Mouse (Mus musculus): ENCODE results near the gene Ntpcr. TPM values are rescaled to one million over a fixed set of nuclear protein-coding genes. Genes with fewer than 3 reads are reported as not detected.

Gene Ntpcr
- polyA plus RNA-seq, 1 experiment: 9.6 TPM

DNA sequence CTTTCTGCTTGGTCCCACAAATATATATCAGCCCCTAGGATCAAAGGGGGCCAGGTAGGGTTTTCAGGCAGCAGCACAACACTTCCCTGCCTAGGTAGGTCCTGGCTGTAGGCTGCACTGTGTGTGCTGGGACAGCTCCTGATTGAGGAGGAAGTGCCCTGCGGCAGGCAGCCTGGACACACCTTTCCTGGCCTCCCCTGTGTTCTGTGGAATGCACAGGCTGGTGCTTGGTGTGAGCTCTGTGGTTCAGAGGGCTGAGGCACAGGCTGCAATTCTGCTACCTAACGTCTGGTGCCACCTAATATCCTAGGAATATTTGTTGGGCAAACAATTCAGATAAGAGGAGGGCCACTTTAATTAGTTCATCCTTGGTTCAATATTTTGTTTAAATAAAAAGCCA, 12.1 kb downstream of the Ntpcr start:
- Histone ChIP-seq H3K4me3 (ENCODE audit: insufficient read depth, low read depth, low read length) (no peak overlapping the region), H3K27ac (replicated peaks; ENCODE audit: low read depth, low read length) (no peak overlapping the region), H3K4me1 (ENCODE audit: control insufficient read depth, insufficient read depth, insufficient read length, low read length) (no peaks in the 10 kb centered on the region)

DNA sequence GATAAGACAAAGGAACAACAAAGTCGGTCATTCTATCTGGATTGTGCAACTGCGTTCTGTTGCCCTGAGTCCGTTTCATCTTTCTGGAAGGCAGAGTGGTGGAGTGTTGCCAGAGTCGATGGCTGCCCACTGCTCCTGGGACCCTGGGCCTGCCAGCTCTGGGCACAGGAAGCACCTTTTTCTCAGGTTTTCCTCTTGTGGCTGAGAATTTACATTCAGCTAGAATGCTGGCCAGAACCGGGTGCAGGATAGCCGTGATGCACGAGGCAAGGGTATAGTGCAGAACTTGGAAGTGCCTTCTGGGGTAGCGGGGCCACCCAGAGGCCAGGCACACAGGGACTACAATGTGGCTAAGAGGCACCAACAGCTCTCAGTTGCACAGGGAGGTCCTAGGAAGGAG, 12.6 kb downstream of the Ntpcr start:
- H3K27ac ChIP-seq (replicated peaks; ENCODE audit: low read depth, low read length): no peak overlapping the region
- no peak overlapping the region for H3K4me3 ChIP-seq (ENCODE audit: insufficient read depth, low read depth, low read length)
- H3K4me1 ChIP-seq (ENCODE audit: control insufficient read depth, insufficient read depth, insufficient read length, low read length): no peaks in the 10 kb centered on the region

DNA sequence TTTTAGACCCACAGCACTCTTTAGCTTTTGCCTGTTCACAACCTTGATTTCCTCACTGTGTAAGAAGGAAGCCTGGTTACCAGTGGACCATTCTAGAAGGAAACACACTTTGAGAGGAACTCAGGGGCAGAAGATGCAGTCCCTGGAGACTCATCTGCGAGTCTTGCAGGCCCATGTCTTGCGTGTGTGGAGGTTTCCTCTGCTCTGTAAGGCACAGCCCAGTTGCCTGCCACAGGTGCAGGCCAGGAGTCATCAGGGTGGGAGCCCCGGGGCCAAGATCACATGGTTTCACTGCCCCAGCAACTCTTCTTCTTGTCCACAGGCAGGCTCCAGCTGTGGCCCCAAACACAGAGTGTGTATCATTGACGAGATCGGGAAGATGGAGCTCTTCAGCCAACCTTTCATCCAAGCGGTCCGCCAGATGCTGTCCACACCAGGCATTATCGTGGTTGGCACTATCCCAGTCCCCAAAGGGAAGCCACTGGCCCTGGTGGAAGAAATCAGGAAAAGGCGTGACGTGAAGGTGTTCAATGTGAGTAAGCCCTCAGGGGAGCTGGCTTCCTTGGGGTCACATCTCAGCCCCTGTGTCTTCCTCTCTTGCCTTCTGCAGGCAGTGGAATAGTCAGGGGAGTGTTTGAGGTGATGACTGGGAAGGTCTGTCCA, 15.3 kb downstream of the Ntpcr start:
- Histone ChIP-seq H3K27ac (replicated peaks; ENCODE audit: low read depth, low read length) (no peak overlapping the region), H3K4me1 (ENCODE audit: control insufficient read depth, insufficient read depth, insufficient read length, low read length) (no peaks in the 10 kb centered on the region), H3K4me3 (ENCODE audit: insufficient read depth, low read depth, low read length) (no peak overlapping the region)

DNA sequence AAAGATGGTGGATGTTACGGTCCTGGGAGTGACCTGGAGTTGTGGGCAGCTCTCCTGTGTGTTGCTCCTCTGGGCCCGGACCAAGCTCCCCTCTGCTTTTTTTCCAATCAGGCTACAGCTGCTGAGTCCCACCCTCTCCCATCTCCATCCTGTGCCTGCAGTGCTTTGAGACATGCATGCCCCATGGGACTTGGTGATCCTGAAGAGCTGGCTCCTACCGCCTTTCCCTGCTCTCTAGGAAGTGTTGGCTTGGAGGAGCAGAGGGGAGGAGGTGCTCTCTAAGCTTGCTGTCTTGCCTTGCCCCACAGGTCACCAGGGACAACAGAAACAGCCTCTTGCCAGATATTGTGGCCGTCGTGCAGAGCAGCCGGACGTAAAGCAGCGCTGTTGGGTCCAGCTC, 17.6 kb downstream of the Ntpcr start:
- no peak overlapping the region for H3K27ac ChIP-seq (replicated peaks; ENCODE audit: low read depth, low read length)
- no peak overlapping the region for H3K4me3 ChIP-seq (ENCODE audit: insufficient read depth, low read depth, low read length)
- no peaks in the 10 kb centered on the region for H3K4me1 ChIP-seq (ENCODE audit: control insufficient read depth, insufficient read depth, insufficient read length, low read length)

DNA sequence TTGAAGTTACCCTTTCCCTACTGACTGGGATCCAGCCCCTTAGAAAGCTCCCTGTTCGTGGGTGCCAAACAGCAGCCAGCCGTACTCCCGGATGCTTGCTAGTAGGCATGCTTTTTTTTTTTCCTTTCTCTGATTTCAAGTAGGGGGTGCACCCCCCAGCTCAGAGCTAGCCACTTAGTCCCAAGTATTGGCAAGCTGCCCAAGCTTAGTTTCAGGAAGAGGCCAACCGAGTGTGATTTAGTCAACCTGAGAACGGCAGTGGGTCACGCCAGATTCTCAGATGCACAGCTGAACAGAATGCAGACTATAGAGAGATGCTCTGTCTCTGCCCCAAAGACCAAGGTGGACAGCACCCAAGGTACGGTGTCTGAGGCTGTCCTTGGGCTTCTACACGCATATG, 21.1 kb downstream of the Ntpcr start:
- Histone ChIP-seq H3K4me3 (ENCODE audit: insufficient read depth, low read depth, low read length) (no peak overlapping the region), H3K27ac (replicated peaks; ENCODE audit: low read depth, low read length) (no peak overlapping the region), H3K4me1 (ENCODE audit: control insufficient read depth, insufficient read depth, insufficient read length, low read length) (no peaks in the 10 kb centered on the region)

DNA sequence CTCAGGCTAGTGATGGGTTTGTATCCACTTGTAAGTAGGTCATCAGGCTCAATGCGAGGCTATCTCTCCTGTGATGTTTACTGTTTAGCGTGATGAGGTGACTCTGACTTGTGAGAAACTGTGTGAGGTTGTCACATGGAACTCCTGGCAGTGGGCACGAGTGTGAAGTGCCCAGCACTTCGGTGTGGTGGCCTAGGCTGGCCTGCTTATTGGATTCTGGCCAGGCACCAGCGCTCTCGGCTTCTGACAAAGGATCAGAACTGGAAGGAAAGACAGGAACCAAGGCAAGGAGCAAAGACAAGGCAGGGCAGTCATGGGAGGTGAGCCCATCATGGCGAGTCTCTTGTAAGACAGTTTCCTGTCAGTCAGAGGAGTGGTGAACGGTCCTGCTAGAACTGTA, 26.1 kb downstream of the Ntpcr start:
- no peak overlapping the region for H3K4me3 ChIP-seq (ENCODE audit: insufficient read depth, low read depth, low read length)
- no peaks in the 10 kb centered on the region for H3K4me1 ChIP-seq (ENCODE audit: control insufficient read depth, insufficient read depth, insufficient read length, low read length)
- no peak overlapping the region for H3K27ac ChIP-seq (replicated peaks; ENCODE audit: low read depth, low read length)

DNA sequence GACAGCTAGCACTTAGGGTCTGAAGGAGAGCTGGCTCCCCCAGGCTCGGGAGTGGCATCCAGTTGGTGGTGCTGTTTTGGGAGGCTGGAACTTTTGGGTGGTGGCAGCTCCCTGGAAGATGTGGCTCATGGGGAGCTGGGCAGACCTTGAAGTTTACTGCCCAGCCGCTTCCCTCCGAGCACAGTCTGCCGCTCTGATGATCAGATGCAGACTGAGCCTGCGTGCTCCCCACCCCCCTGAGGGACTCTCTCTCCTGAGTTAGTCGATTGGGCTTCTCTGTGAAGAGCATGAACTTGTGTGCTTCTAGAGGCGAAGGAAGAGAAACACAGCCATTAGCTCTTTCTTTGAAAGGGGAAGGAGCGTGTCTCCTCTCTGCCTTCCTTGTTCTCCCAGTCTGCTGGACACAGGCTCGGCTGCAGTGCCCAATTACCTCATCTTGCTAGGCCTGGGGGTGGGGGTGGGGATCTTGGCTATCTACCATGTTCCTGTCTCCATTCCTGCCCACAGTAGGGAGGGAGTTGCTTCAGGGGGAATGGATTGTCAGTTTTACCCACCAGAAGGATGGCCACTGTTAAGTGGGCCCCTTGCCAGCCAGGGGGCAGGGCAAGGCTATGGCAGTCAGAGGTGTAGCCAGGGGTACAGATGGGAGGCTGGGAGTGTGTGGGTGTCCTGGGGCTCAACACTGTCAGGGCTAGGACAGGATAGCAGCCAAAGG, 26.8 kb downstream of the Ntpcr start:
- H3K27ac ChIP-seq (replicated peaks; ENCODE audit: low read depth, low read length): no peak overlapping the region
- H3K4me1 ChIP-seq (ENCODE audit: control insufficient read depth, insufficient read depth, insufficient read length, low read length): no peaks in the 10 kb centered on the region
- no peak overlapping the region for H3K4me3 ChIP-seq (ENCODE audit: insufficient read depth, low read depth, low read length)

DNA sequence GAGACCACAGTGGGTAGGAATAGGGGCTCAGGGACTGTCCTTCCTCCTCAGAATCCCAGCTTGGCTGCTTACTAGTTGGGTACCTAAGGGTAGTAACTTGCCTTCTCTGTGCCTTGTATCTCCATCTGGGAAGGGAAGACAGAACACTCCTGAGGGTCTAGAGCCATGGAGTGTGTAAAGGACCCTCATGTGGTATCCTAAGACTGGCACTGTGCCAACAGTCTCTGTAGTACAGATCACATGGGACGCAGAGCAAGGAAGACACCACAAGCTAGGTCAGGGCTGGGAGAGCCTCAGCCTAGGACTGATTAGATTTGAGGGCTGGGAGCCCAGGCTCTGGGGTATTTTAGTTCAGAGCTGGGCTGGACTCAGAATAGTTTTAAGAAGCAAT, 27.3 kb downstream of the Ntpcr start:
- Histone ChIP-seq H3K4me3 (ENCODE audit: insufficient read depth, low read depth, low read length) (no peak overlapping the region), H3K27ac (replicated peaks; ENCODE audit: low read depth, low read length) (no peak overlapping the region), H3K4me1 (ENCODE audit: control insufficient read depth, insufficient read depth, insufficient read length, low read length) (no peaks in the 10 kb centered on the region)

DNA sequence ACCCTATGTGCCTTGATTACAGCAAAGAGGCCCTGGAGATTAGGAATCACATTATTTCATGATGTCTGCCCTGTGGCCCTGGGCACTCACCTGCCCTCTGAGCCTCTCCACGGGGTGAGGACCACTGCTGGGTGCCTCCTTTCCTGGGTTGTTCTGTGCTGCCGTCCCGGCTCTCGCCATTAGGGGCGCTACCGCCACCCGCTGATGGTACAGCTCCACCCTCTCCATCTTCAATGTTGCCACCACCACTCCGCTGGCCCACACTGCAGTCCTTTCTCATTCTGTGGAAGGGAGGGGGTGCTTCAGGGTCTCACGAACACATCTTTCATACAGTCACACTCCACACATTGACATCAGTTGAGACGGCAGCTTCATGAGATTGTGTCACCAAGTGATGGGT, 29.3 kb downstream of the Ntpcr start:
- H3K4me1 ChIP-seq (ENCODE audit: control insufficient read depth, insufficient read depth, insufficient read length, low read length): no peaks in the 10 kb centered on the region
- no peak overlapping the region for H3K4me3 ChIP-seq (ENCODE audit: insufficient read depth, low read depth, low read length)
- H3K27ac ChIP-seq (replicated peaks; ENCODE audit: low read depth, low read length): no peak overlapping the region

DNA sequence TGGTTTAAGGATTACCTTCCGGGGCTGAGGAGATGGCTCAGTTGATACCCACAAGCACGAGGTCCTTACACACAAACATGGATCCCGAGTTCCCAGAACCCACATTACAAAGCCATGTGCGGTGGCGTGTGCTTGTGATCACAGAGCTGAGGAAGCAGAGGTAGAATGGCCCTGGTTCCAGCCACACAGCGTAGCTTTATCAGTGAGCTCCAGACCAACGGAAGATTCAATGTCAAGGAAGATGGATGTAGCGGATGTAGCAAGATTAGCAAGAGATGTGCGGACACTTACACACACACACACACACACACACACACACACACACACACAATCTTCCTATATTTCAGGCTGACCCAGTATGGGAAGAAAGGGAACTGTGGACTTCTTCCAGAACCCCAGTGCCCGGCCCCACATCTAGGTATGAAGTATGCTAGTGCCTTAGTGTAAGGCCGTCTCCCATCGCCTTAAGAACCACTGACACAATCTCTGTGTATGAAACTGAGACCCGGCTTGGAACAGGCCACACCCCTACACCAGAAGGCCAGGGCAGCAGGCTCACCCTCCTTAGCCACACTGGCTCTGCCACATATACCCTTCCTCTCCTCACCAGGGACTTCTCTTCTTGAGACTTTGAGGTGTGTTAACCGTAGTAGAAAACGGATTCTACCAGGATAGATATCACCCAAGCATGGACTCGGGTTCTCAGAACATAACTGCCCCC, 33.5 kb downstream of the Ntpcr start:
- Histone ChIP-seq H3K4me1 (ENCODE audit: control insufficient read depth, insufficient read depth, insufficient read length, low read length) (no peaks in the 10 kb centered on the region), H3K27ac (replicated peaks; ENCODE audit: low read depth, low read length) (no peak overlapping the region), H3K4me3 (ENCODE audit: insufficient read depth, low read depth, low read length) (no peak overlapping the region)

DNA sequence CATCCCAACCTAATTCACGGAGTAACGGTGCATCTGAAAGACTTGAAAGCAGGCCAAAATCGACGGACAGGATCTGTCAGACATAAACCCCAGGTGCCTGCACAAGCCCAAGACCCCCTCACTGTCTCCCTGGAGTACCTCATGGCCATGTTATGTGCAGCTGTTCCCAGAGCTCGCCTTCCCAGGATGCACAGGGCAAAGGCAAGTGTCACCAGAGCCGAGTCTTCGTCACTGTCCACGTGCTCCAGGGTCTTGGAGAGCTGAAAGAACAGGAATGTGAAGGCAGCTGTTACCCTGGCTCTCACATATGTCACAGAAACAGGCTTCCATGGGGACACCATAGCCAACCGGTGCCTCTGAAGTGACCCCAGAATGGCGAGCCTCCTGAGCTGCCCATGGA, 38.3 kb downstream of the Ntpcr start:
- Histone ChIP-seq H3K4me3 (ENCODE audit: insufficient read depth, low read depth, low read length) (no peak overlapping the region), H3K4me1 (ENCODE audit: control insufficient read depth, insufficient read depth, insufficient read length, low read length) (no peaks in the 10 kb centered on the region), H3K27ac (replicated peaks; ENCODE audit: low read depth, low read length) (no peak overlapping the region)

DNA sequence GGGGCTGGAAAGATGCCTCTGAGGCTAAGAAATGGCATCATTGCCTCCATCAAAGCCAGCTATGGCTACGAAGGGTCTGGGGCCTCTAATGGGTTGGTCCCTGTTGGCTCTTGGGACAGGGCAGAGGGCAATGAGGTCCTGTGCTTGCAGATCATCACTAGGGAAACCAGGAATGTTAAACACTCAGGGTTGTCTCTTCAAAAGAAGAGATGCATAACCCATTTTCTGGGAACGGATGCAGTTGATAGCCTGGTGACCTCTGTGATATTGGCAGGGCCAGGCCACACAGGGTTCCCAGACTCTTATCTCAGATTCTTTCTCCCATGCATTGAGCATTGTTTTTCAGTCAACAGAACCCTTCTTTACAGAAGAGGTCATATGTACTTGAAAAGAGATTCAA, 42.5 kb downstream of the Ntpcr start:
- Histone ChIP-seq H3K4me3 (ENCODE audit: insufficient read depth, low read depth, low read length) (no peak overlapping the region), H3K4me1 (ENCODE audit: control insufficient read depth, insufficient read depth, insufficient read length, low read length) (no peaks in the 10 kb centered on the region), H3K27ac (replicated peaks; ENCODE audit: low read depth, low read length) (no peak overlapping the region)

DNA sequence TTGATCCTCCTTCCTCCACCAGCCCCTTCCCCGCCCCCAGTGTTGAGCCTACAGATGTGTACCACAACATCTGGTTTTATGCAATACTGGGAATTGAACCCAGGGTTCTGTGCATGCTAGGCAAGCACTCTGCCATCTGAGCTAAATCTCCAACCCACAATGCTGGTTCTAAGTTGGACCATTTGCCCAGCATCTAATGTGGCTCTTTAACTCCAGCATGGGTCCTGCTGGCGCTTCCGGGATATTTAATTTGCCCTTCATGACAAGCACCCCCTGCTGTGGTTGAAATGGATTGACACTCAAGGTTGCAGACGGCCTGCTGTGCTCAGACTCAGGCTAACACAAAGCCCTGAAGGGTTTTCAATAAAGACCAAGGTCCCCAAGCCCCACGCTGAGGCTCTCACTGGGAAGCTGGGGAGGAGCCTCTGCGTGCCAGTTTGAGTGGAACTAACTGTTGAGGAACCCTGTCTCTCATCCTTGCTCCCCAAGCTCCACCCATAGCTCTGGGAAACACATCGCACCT, 43.6 kb downstream of the Ntpcr start:
- H3K4me1 ChIP-seq (ENCODE audit: control insufficient read depth, insufficient read depth, insufficient read length, low read length): no peaks in the 10 kb centered on the region
- H3K27ac ChIP-seq (replicated peaks; ENCODE audit: low read depth, low read length): no peak overlapping the region
- H3K4me3 ChIP-seq (ENCODE audit: insufficient read depth, low read depth, low read length): no peak overlapping the region

DNA sequence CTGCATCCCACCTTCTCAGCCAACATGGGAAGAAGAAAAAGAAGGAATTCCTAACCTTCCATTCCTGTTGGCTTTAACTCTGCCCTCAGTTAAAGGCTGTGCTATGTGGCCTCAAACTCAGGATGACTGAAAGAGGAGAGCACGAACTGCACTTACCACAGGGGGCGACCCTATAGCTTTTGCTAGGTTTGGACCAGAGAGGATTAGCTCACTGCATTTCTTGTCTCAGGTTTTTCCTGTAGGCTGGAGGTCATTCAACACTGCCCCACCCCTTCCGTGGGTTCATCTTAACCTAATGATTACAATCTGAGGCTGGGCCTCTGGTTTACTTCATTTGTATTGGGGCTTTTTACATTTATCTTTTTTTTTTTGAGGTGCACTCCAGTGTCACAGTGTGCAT, 45.3 kb downstream of the Ntpcr start:
- Histone ChIP-seq H3K4me3 (ENCODE audit: insufficient read depth, low read depth, low read length) (no peak overlapping the region), H3K27ac (replicated peaks; ENCODE audit: low read depth, low read length) (no peak overlapping the region), H3K4me1 (ENCODE audit: control insufficient read depth, insufficient read depth, insufficient read length, low read length) (no peaks in the 10 kb centered on the region)

DNA sequence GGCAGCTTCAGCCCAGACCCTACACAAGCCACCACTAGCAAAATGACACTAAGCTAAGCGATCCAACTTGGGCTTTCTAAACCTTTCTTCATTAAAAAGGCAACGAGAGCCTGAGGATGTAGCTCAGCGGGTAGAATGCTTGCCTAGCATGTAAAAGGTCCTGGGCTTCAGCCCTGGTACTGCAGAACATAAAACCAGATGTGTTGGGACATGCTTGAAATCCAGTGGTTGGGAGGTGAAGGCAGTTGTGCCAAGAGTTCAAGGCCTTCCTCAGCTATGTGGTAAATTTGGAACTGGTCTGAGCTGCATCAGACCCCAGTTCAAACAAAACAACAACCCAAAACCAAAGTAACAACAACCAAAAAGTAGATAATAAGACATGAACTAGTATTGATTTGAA, 46.6 kb downstream of the Ntpcr start:
- Histone ChIP-seq H3K4me3 (ENCODE audit: insufficient read depth, low read depth, low read length) (no peak overlapping the region), H3K4me1 (ENCODE audit: control insufficient read depth, insufficient read depth, insufficient read length, low read length) (no peaks in the 10 kb centered on the region), H3K27ac (replicated peaks; ENCODE audit: low read depth, low read length) (no peak overlapping the region)

DNA sequence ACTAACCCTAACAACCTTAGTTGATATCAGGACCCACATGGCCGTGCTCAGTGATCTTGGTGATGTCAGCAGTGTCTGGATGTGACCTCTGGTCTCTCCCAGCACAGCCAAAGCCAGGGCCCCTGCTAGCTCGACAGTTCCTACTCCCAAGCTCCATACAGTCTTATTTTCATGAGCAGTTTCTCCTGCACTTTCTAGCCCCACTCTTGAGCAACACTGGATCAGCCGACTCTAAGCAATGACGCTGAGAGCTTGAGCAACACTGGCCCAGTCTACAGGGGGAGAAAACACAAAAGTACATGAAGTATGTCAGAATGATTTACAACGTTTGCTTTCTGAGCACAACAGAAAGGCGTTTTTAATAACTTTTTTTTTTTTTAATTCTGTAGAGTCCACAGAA, 47.0 kb downstream of the Ntpcr start:
- no peak overlapping the region for H3K27ac ChIP-seq (replicated peaks; ENCODE audit: low read depth, low read length)
- H3K4me3 ChIP-seq (ENCODE audit: insufficient read depth, low read depth, low read length): no peak overlapping the region
- no peaks in the 10 kb centered on the region for H3K4me1 ChIP-seq (ENCODE audit: control insufficient read depth, insufficient read depth, insufficient read length, low read length)

All from brown adipose tissue, adult 24 weeks (tissue).